Mouse (Mus musculus) testis, adult 2 months (tissue): ENCODE measurements around the gene Adssl1. TPM values are rescaled to one million over a fixed set of nuclear protein-coding genes. Genes with fewer than 3 reads are reported as not detected.

Experiments
- H3K27ac ChIP-seq: fragments of 200-500 bp; 2 replicates; pipeline ENCODE4 v1.5.1; 2012; ENCODE audit warnings: low read depth, low read length; ENCODE audit not compliant: control insufficient read depth, insufficient read depth
- H3K27me3 ChIP-seq: fragments of 200-500 bp; 2 replicates; pipeline ENCODE4 v1.6.1; 2012; ENCODE audit warnings: mild to moderate bottlenecking, low read length, moderate library complexity; ENCODE audit not compliant: control insufficient read depth, insufficient read depth
- H3K36me3 ChIP-seq: fragments of 200-500 bp; 2 replicates; pipeline ENCODE4 v1.6.1; 2012; ENCODE audit warnings: mild to moderate bottlenecking, low read length; ENCODE audit not compliant: control insufficient read depth, insufficient read depth
- H3K4me1 ChIP-seq: fragments of 200-500 bp; 2 replicates; pipeline ENCODE4 v1.6.1; 2012; ENCODE audit warnings: low read length; ENCODE audit not compliant: control insufficient read depth, insufficient read depth
- H3K4me3 ChIP-seq: fragments of 200-500 bp; 2 replicates; pipeline ENCODE4 v1.5.1; 2012; ENCODE audit warnings: low read depth, mild to moderate bottlenecking, low read length, moderate library complexity, mixed read lengths; ENCODE audit not compliant: control insufficient read depth
- CTCF ChIP-seq: fragments of 200-500 bp; IDR thresholded peaks from 2 replicates; pipeline ENCODE4 v1.5.1; 2012; ENCODE audit warnings: low read depth, mild to moderate bottlenecking, inconsistent platforms, low read length, moderate library complexity; ENCODE audit not compliant: control insufficient read depth, insufficient read depth, insufficient replicate concordance
- POLR2A ChIP-seq: fragments of 200-500 bp; IDR thresholded peaks from 2 replicates; pipeline ENCODE4 v1.6.1; 2012; ENCODE audit warnings: low read depth, mild to moderate bottlenecking, inconsistent platforms, low read length, moderate library complexity; ENCODE audit not compliant: control insufficient read depth
- polyA plus RNA-seq: library from polyadenylated mRNA; depleted of rRNA; stranded (reverse); fragments of >200 nt; gene quantifications from 2 replicates; pipeline ENCODE4 v1.2.3, GENCODE M21; 2012

Adssl1 gene
- polyA plus RNA-seq, 1 experiment = 8.9 TPM

DNA sequence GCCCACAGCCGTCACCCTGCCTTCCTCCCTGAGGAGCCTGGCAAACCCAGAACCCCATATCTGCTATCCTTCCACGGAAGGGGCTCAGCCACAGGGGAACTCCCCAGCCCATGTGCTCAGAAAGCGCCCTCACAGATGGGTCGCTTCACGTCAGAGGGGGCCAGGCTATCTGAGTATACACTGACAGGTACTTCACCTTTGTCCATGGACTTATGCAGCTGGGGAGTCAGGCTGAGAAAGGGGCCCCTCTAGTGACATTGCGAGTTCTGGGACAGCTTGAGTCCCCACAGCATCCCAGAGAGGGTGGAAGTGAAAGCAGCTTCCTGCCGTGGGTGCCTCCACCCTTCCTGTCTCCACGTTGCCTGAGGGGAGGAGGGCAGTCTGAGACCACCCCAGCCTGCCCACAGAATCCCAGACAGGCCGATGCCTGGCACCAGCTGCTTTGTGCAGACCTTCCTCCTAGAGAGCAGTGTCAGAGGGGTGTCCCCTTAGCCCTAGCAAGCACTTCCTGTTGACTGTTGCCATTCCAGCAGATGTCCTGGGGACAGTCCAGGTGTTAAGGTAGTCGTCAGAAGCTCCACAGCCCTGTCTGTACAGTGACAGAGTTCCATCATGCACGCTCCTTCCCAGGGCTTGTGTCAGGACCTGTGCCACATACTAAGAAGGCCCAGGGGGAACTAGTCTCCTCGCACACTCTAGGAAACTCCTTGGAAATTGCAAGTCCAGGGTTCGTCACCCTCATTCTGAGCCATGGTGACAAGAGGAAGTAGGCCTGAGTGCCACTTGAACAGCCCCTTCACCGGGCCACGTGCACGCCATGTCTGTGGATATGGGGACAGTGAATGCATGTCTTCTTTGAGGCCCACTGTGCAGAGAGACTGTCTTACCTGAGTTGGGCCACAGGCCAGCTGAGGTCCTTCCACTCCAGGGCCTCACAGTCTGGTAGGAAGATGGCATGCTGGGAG, 25.6 kb upstream of the Adssl1 start:
- TF ChIP-seq POLR2A (no peak), CTCF (no peak)
- no peak overlapping the region for H3K4me3 ChIP-seq
- no peak overlapping the region for H3K27ac ChIP-seq
- no peaks in the 10 kb centered on the region for H3K27me3 ChIP-seq
- no peaks in the 10 kb centered on the region for H3K36me3 ChIP-seq
- peaks cover 6% of the 10 kb centered on the region; the same call in 1 of the 2 replicates for H3K4me1 ChIP-seq

DNA sequence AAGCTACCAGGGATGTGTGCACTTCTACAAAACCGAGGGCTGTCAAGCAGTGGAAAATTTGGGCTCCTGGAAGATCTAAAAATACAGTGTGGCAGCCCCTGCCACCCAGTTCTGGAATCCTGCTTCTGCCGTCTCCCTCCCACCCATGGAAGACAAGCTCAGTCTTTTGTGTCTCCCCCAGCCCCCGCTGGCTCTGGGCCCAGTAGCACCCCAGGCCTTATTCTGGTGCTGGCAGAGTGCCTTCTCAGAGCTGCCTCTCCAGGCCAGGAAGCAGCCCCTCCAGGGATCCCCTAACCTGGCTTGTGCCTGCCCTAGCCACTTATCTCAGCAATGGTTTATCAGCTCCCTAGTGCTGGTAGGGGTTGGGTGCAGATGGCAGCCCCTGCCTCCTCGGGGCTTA, 24.9 kb upstream of the Adssl1 start:
- no peaks in the 10 kb centered on the region for H3K36me3 ChIP-seq
- H3K4me3 ChIP-seq = no peak overlapping the region
- TF ChIP-seq CTCF (no peak), POLR2A (no peak)
- H3K27ac ChIP-seq = no peak overlapping the region
- no peaks in the 10 kb centered on the region for H3K27me3 ChIP-seq
- peaks cover 2% of the 10 kb centered on the region; the same call in 1 of the 2 replicates for H3K4me1 ChIP-seq

- no peak overlapping the region for H3K4me3 ChIP-seq
- no peak overlapping the region for H3K27ac ChIP-seq
- H3K27me3 ChIP-seq = no peaks in the 10 kb centered on the region
- H3K4me1 ChIP-seq = peaks cover 2% of the 10 kb centered on the region; the same call in 1 of the 2 replicates
- H3K36me3 ChIP-seq = no peaks in the 10 kb centered on the region
- no peak for TF ChIP-seq CTCF
- no peak for TF ChIP-seq POLR2A
These were observed 24.2 kb upstream of the Adssl1 start for GRCm38 (mm10) chr12:112595626-112596025.

GRCm38 (mm10) chr12:112596454-112596853, 23.4 kb upstream of the Adssl1 start:
- Histone ChIP-seq H3K4me1 (peaks cover 2% of the 10 kb centered on the region; the same call in 1 of the 2 replicates), H3K27me3 (no peaks in the 10 kb centered on the region), H3K27ac (no peak overlapping the region), H3K36me3 (no peaks in the 10 kb centered on the region), H3K4me3 (no peak overlapping the region)
- TF ChIP-seq POLR2A = no peak
- no peak for TF ChIP-seq CTCF

- no peak overlapping the region for H3K4me3 ChIP-seq
- no peaks in the 10 kb centered on the region for H3K27me3 ChIP-seq
- no peak overlapping the region for H3K27ac ChIP-seq
- no peaks in the 10 kb centered on the region for H3K36me3 ChIP-seq
- TF ChIP-seq POLR2A = no peak
- TF ChIP-seq CTCF = no peak
- peaks cover 2% of the 10 kb centered on the region; the same call in 1 of the 2 replicates for H3K4me1 ChIP-seq
These were observed 22.8 kb upstream of the Adssl1 start for GRCm38 (mm10) chr12:112596891-112597500.

- H3K27me3 ChIP-seq = no peaks in the 10 kb centered on the region
- H3K27ac ChIP-seq = no peak overlapping the region
- H3K4me3 ChIP-seq = no peak overlapping the region
- TF ChIP-seq POLR2A = no peak
- no peak for TF ChIP-seq CTCF
- H3K4me1 ChIP-seq = peaks cover 2% of the 10 kb centered on the region; the same call in 1 of the 2 replicates
- no peaks in the 10 kb centered on the region for H3K36me3 ChIP-seq
These were observed 22.2 kb upstream of the Adssl1 start for GRCm38 (mm10) chr12:112597618-112598017.

DNA sequence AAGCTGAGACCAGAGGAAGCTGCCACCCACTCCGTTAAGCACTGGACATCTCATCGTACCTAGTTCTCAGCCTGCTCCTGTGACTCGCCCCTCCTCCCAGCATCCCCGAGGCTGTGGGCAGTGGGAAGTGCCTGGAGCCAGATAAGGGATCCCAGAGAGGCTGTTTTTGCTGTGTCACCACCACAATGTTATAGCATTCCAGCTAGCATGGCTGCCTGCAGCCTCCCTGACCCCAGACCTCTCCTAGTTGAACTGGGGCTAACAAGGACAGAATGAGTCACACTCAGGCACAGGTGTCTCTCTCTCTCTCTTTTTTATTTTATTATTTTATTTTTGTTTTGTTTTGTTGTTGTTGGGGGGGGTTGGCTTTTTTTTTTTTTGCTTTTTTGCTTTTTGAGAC, 20.6 kb upstream of the Adssl1 start:
- Histone ChIP-seq H3K27ac (no peak overlapping the region), H3K27me3 (no peaks in the 10 kb centered on the region), H3K4me3 (no peak overlapping the region), H3K4me1 (peaks cover 2% of the 10 kb centered on the region; the same call in 1 of the 2 replicates), H3K36me3 (no peaks in the 10 kb centered on the region)
- TF ChIP-seq POLR2A (no peak), CTCF (no peak)
